Comparison of ENCODE assay signal across 8 mouse cellular contexts in genomic region chr1:73901496-73901899, GRCm38 (mm10).
DNase-seq lines count a peak whose midpoint lies in the region; ATAC-seq and TF ChIP-seq lines count a peak whose summit lies in the region.

No protein-coding gene starts in this region.

- no peaks in the 10 kb centered on the region for H3K27me3 ChIP-seq in embryonic facial prominence, embryonic 15.5 days
- H3K27me3 ChIP-seq in heart, postnatal 0 days (ENCODE audit: control insufficient read depth, insufficient read depth, low read length): no peaks in the 10 kb centered on the region
- H3K27me3 ChIP-seq in liver, embryonic 15.5 days: no peaks in the 10 kb centered on the region
- no peaks in the 10 kb centered on the region; the same call in 1 of the 2 replicates for H3K27me3 ChIP-seq in neural tube, embryonic 12.5 days (replicated peaks)

- H3K36me3 ChIP-seq in ES-E14 (ENCODE audit: control insufficient read depth, insufficient read depth, low read length, poor library complexity, severe bottlenecking): no peaks in the 10 kb centered on the region
- no peaks in the 10 kb centered on the region for H3K36me3 ChIP-seq in embryonic facial prominence, embryonic 15.5 days
- H3K36me3 ChIP-seq in heart, postnatal 0 days (replicated peaks; ENCODE audit: control insufficient read depth, insufficient read depth, low read length): no peaks in the 10 kb centered on the region
- no peaks in the 10 kb centered on the region for H3K36me3 ChIP-seq in liver, embryonic 15.5 days (replicated peaks)
- H3K36me3 ChIP-seq in neural tube, embryonic 12.5 days: no peaks in the 10 kb centered on the region

- no peak overlapping the region for H3K9ac ChIP-seq in ES-E14 (ENCODE audit: insufficient read depth, low read depth, low read length, poor library complexity, severe bottlenecking)
- no peak overlapping the region for H3K9ac ChIP-seq in embryonic facial prominence, embryonic 15.5 days
- no peak overlapping the region for H3K9ac ChIP-seq in heart, postnatal 0 days (replicated peaks; ENCODE audit: low read depth, low read length)
- H3K9ac ChIP-seq in liver, embryonic 15.5 days: no peak overlapping the region
- no peak overlapping the region for H3K9ac ChIP-seq in neural tube, embryonic 12.5 days

- no peak for TF ChIP-seq EP300 in heart, postnatal 0 days (IDR thresholded peaks at IDR 0.05; ENCODE audit: low read depth)

- in situ Hi-C loops in ES-E14 (cut with MboI; ENCODE audit: low sequenced_read_pairs in 2 of 2, unreplicated experiment in 2 of 2): loop anchor here (5.0 to 10.0 kb wide), 2 partner anchors 83 to 86 kb away; no protein-coding TSS in a partner anchor

- no peak overlapping the region for H3K27ac ChIP-seq in ES-E14 (ENCODE audit: insufficient read depth, low read depth, low read length, poor library complexity, severe bottlenecking)
- no peak overlapping the region for H3K27ac ChIP-seq in bone marrow macrophage, adult 2 months (ENCODE audit: insufficient read depth, low read depth, low read length)
- H3K27ac ChIP-seq in embryonic facial prominence, embryonic 15.5 days (replicated peaks): no peak overlapping the region
- no peak overlapping the region for H3K27ac ChIP-seq in heart, postnatal 0 days (ENCODE audit: low read depth)
- H3K27ac ChIP-seq in liver, embryonic 15.5 days (replicated peaks): no peak overlapping the region
- no peak overlapping the region for H3K27ac ChIP-seq in neural tube, embryonic 12.5 days

- peak; percentile 45; the same call in 1 of the 2 replicates for ATAC-seq in embryonic facial prominence, embryonic 15.5 days (ENCODE audit: insufficient number of reproducible peaks, low FRiP score, low TSS enrichment, low read depth)
- peak; percentile 36 for ATAC-seq in heart, postnatal 0 days (ENCODE audit: insufficient read depth, low read depth)
- ATAC-seq in liver, embryonic 15.5 days (ENCODE audit: insufficient read depth): 0 out of 2 replicates have a peak, but pooled peaks have one; percentile 28
- ATAC-seq in neural tube, embryonic 12.5 days (ENCODE audit: low FRiP score, low read depth): peak; percentile 51

- H3K4me1 ChIP-seq in ES-E14 (ENCODE audit: control insufficient read depth in 2 of 2, insufficient read depth in 2 of 2, low read length in 2 of 2, poor library complexity in 1 of 2): peaks cover 0 to 4% of the 10 kb centered on the region in 2 experiments; a peak in 1 of 4 replicates
- no peaks in the 10 kb centered on the region for H3K4me1 ChIP-seq in bone marrow macrophage, adult 2 months (ENCODE audit: control insufficient read depth, insufficient read depth, low read length)
- peaks cover 19% of the 10 kb centered on the region; the same call in 1 of the 2 replicates for H3K4me1 ChIP-seq in embryonic facial prominence, embryonic 15.5 days
- H3K4me1 ChIP-seq in heart, postnatal 0 days (ENCODE audit: control insufficient read depth, insufficient read depth): peaks cover 13% of the 10 kb centered on the region
- 0 out of 2 replicates have a peak, but pooled peaks cover 6% of the 10 kb centered on the region for H3K4me1 ChIP-seq in liver, embryonic 15.5 days (replicated peaks)
- peaks cover 6% of the 10 kb centered on the region; the same call in 1 of the 2 replicates for H3K4me1 ChIP-seq in neural tube, embryonic 12.5 days

- no peak overlapping the region for H3K4me3 ChIP-seq in ES-E14 (ENCODE audit: insufficient read depth in 1 of 2, low read depth in 1 of 2, low read length in 2 of 2, poor library complexity in 1 of 2, severe bottlenecking in 1 of 2)
- no peak overlapping the region for H3K4me3 ChIP-seq in bone marrow macrophage, adult 2 months (ENCODE audit: insufficient read depth, low read length)
- H3K4me3 ChIP-seq in embryonic facial prominence, embryonic 15.5 days (replicated peaks): no peak overlapping the region
- H3K4me3 ChIP-seq in heart, postnatal 0 days (ENCODE audit: low read depth, low read length): no peak overlapping the region
- H3K4me3 ChIP-seq in liver, embryonic 15.5 days (replicated peaks): no peak overlapping the region
- no peak overlapping the region for H3K4me3 ChIP-seq in neural tube, embryonic 12.5 days

- peak; percentile 86 for TF ChIP-seq CTCF in bone marrow macrophage, adult 2 months (IDR thresholded peaks at IDR 0.05; ENCODE audit: low read depth, low read length)
- TF ChIP-seq CTCF in heart, postnatal 0 days (IDR thresholded peaks at IDR 0.05; ENCODE audit: low read depth): peak; percentile 98

- no peaks in the 10 kb centered on the region for H3K9me3 ChIP-seq in ES-E14 (ENCODE audit: control insufficient read depth, insufficient read depth, low read depth, low read length)
- H3K9me3 ChIP-seq in embryonic facial prominence, embryonic 15.5 days (replicated peaks): no peaks in the 10 kb centered on the region
- H3K9me3 ChIP-seq in heart, postnatal 0 days (replicated peaks; ENCODE audit: control insufficient read depth, low read length): no peaks in the 10 kb centered on the region
- no peaks in the 10 kb centered on the region for H3K9me3 ChIP-seq in liver, embryonic 15.5 days (replicated peaks)
- H3K9me3 ChIP-seq in neural tube, embryonic 12.5 days: no peaks in the 10 kb centered on the region

- TF ChIP-seq POLR2A in bone marrow macrophage, adult 2 months (IDR thresholded peaks at IDR 0.05; ENCODE audit: borderline replicate concordance, low read depth, low read length): no peak

- WGBS in embryonic facial prominence, embryonic 15.5 days: 5% methylated on average over 3 of the region's 3 CpGs
- WGBS in heart, postnatal 0 days: 8% methylated on average over 3 of the region's 3 CpGs
- 11% methylated on average over 3 of the region's 3 CpGs for WGBS in liver, embryonic 15.5 days (ENCODE audit: insufficient replicate concordance)
- 8% methylated on average over 3 of the region's 3 CpGs for WGBS in neural tube, embryonic 12.5 days

- no peak overlapping the region for H3K4me2 ChIP-seq in embryonic facial prominence, embryonic 15.5 days (replicated peaks)
- H3K4me2 ChIP-seq in heart, postnatal 0 days (ENCODE audit: low read depth, low read length): no peak overlapping the region
- no peak overlapping the region for H3K4me2 ChIP-seq in liver, embryonic 15.5 days
- H3K4me2 ChIP-seq in neural tube, embryonic 12.5 days (replicated peaks): no peak overlapping the region

- DNase-seq in ES-E14 (ENCODE audit: low read depth, low spot score): peak; percentile 70
- peak; percentile 75 for DNase-seq in heart, postnatal 0 days (ENCODE audit: low spot score)
- DNase-seq in kidney, postnatal 14 days: peak; percentile 80
- peak; percentile 77 for DNase-seq in thymus, postnatal 25 days

TF ChIP-seq in ES-E14, 5 proteins besides CTCF, POLR2A, EP300 and RAD21:
- TF ChIP-seq HCFC1 (IDR thresholded peaks at IDR 0.05; ENCODE audit: borderline replicate concordance, insufficient read depth, low read length) (no peak), ZC3H11A (IDR thresholded peaks at IDR 0.05; ENCODE audit: borderline replicate concordance, low read depth, low read length) (peak; percentile 79)
